Mouse (Mus musculus): Measurements from ENCODE around the gene Sult5a1. TPM values are rescaled to one million over a fixed set of nuclear protein-coding genes. Genes with fewer than 3 reads are reported as not detected.

Gene Sult5a1
- polyA plus RNA-seq, 1 experiment from 2014 or later: 13.9 TPM

DNA sequence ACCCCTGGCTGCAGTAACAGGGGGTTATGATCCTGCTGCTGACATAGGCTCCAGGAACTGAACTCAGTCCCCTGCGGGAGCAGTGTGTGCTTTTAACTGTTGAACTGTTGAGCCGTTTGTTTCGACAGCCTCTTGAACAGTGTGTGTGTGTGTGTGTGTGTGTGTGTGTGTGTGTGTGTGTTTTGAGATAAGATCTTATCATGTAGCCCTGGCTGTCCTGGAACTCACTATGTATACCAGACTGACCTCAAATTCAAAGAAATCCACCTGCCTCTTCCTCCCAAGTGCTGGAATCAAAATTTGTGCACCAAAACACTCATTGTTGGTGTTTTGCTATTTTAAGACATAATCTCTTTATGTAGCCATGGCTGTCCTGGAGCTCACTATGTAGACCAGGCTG, 43.5 kb downstream of the Sult5a1 start:
- no peak for DNase-seq (ENCODE audit: low spot score)
- no peak for ATAC-seq (replicated peaks; ENCODE audit: low FRiP score, low read depth)
- Histone ChIP-seq H3K4me1 (replicated peaks; ENCODE audit: insufficient read depth, low read length) (peaks cover 14% of the 10 kb centered on the region), H3K36me3 (ENCODE audit: insufficient read depth, low read length) (no peaks in the 10 kb centered on the region), H3K4me2 (ENCODE audit: low read length) (no peak overlapping the region), H3K27me3 (ENCODE audit: insufficient read depth, low read length) (peaks cover 24% of the 10 kb centered on the region), H3K9me3 (replicated peaks; ENCODE audit: low read length) (no peaks in the 10 kb centered on the region), H3K4me3 (replicated peaks; ENCODE audit: low read depth, low read length) (no peak overlapping the region), H3K27ac (peak overlapping the region; percentile 25; the same call in 1 of the 2 replicates), H3K9ac (ENCODE audit: low read depth, low read length) (no peak overlapping the region)
- 43% methylated on average over 3 of the region's 3 CpGs for WGBS
- no peak for TF ChIP-seq CTCF (IDR thresholded peaks at IDR 0.05; ENCODE audit: low read depth)

DNA sequence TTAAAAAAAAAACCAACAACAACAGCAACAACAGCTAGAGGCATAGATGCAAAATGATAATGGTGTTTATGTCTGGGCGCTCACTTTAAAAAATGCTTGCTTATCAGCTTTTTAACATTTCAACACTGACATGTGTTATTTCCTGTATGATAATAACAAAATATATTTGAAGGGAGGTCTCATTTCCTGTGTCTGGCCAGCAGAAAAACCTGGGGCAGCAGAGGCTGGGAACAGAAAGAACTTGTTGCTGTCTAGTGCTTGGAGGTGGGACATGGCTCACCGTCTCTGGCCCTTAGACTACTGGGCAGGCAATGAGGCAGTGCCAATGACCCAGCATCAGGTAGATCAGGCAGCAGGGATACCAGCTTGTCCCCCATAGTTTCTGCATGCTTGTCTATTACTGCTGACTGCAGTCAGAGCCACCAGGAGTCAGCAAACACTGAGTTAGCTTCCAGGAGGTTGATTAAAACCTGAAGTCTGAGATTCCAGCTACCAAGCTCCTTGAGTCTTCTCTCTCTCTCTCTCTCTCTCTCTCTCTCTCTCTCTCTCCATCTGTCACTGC, 44.1 kb downstream of the Sult5a1 start:
- peak; percentile 41; the same call in 1 of the 2 replicates for TF ChIP-seq CTCF (IDR thresholded peaks at IDR 0.05; ENCODE audit: low read depth)
- Histone ChIP-seq H3K9me3 (replicated peaks; ENCODE audit: low read length) (no peaks in the 10 kb centered on the region), H3K36me3 (ENCODE audit: insufficient read depth, low read length) (no peaks in the 10 kb centered on the region), H3K27me3 (ENCODE audit: insufficient read depth, low read length) (peaks cover 24% of the 10 kb centered on the region), H3K9ac (ENCODE audit: low read depth, low read length) (no peak overlapping the region), H3K4me2 (ENCODE audit: low read length) (no peak overlapping the region), H3K27ac (peak overlapping the region; percentile 25; the same call in 1 of the 2 replicates), H3K4me3 (replicated peaks; ENCODE audit: low read depth, low read length) (no peak overlapping the region), H3K4me1 (replicated peaks; ENCODE audit: insufficient read depth, low read length) (peaks cover 14% of the 10 kb centered on the region)
- ATAC-seq (replicated peaks; ENCODE audit: low FRiP score, low read depth) (no peak), DNase-seq (ENCODE audit: low spot score) (peak; percentile 61)
- WGBS: 46% methylated on average over 2 of the region's 2 CpGs

DNA sequence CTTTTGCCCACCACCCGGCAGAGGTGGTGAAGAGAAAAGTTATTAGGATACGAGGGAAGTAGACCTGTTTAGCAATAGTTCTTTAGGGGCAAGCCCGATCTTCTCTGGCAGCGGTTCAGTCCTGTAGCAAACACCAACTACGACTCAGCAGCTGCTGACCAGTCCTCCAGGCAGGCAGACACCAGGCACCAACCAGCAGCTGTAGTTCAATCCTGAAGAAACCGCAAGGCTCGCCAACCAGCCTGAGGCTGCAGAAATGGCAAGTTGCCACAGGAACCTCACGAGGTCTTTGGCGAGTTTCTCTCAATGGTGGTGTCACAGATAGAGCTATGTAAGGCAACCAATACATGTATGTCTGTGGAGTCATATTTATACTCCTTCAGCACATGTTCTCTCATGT, 45.2 kb downstream of the Sult5a1 start:
- TF ChIP-seq CTCF (IDR thresholded peaks at IDR 0.05; ENCODE audit: low read depth): no peak
- WGBS: 77% methylated on average over 9 of the region's 9 CpGs
- H3K27ac ChIP-seq: no peak overlapping the region
- no peak overlapping the region for H3K4me2 ChIP-seq (ENCODE audit: low read length)
- DNase-seq (ENCODE audit: low spot score) (no peak), ATAC-seq (replicated peaks; ENCODE audit: low FRiP score, low read depth) (no peak)
- no peak overlapping the region for H3K9ac ChIP-seq (ENCODE audit: low read depth, low read length)
- H3K4me3 ChIP-seq (replicated peaks; ENCODE audit: low read depth, low read length): no peak overlapping the region
- H3K27me3 ChIP-seq (ENCODE audit: insufficient read depth, low read length): peaks cover 18% of the 10 kb centered on the region
- H3K4me1 ChIP-seq (replicated peaks; ENCODE audit: insufficient read depth, low read length): peaks cover 14% of the 10 kb centered on the region
- no peaks in the 10 kb centered on the region for H3K9me3 ChIP-seq (replicated peaks; ENCODE audit: low read length)
- no peaks in the 10 kb centered on the region for H3K36me3 ChIP-seq (ENCODE audit: insufficient read depth, low read length)

DNA sequence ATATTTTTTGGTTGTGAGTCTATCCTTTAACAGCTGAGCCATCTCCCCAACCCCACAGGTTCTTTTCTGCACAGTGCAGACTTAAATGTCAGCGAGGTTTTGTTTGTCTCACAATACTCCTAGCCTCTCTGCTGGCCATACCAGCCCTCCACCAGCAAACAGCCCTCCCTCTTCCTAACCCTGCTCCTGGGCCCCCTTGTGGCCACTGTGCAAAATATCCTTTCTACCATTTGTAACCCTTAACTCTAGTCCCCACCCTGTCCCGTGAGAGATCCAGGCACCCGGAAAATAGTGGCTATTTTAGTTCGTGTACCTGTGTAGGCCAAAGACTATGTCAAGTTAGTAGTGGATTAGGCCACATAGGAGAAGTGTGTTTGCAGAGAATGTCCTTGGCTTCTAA, 47.5 kb downstream of the Sult5a1 start:
- Histone ChIP-seq H3K36me3 (ENCODE audit: insufficient read depth, low read length) (no peaks in the 10 kb centered on the region), H3K27ac (no peak overlapping the region), H3K27me3 (ENCODE audit: insufficient read depth, low read length) (no peaks in the 10 kb centered on the region), H3K4me2 (ENCODE audit: low read length) (no peak overlapping the region), H3K9me3 (replicated peaks; ENCODE audit: low read length) (no peaks in the 10 kb centered on the region), H3K9ac (ENCODE audit: low read depth, low read length) (no peak overlapping the region), H3K4me3 (replicated peaks; ENCODE audit: low read depth, low read length) (no peak overlapping the region), H3K4me1 (replicated peaks; ENCODE audit: insufficient read depth, low read length) (no peaks in the 10 kb centered on the region)
- WGBS: 9% methylated on average over 4 of the region's 4 CpGs
- ATAC-seq (replicated peaks; ENCODE audit: low FRiP score, low read depth) (peak; percentile 59), DNase-seq (ENCODE audit: low spot score) (peak; percentile 89)
- TF ChIP-seq CTCF (IDR thresholded peaks at IDR 0.05; ENCODE audit: low read depth): peak; percentile 86

DNA sequence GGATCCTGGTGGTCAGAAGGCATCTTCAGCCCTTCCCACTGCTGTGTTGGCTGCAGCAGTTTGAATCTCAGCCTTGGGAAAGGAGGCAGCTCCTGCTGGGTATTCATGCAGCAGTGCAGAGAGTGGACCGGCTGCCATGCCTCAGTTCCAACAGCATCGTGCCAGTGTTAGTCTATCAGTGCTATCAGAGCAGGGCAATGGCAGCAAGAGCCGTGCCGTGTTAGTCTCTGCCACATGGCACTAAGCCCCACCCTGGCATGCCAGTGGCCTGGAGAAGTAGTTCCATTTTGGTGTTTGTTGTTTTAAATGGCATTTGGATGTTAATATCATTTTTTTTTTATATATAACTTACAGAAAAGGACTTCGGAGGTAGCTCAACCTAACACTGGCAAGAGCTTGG, 49.2 kb downstream of the Sult5a1 start:
- Histone ChIP-seq H3K4me3 (replicated peaks; ENCODE audit: low read depth, low read length) (no peak overlapping the region), H3K27me3 (ENCODE audit: insufficient read depth, low read length) (no peaks in the 10 kb centered on the region), H3K27ac (no peak overlapping the region), H3K9ac (ENCODE audit: low read depth, low read length) (no peak overlapping the region), H3K4me2 (ENCODE audit: low read length) (no peak overlapping the region), H3K4me1 (replicated peaks; ENCODE audit: insufficient read depth, low read length) (0 out of 2 replicates have a peak, but pooled peaks cover 4% of the 10 kb centered on the region), H3K36me3 (ENCODE audit: insufficient read depth, low read length) (peaks cover 14% of the 10 kb centered on the region), H3K9me3 (replicated peaks; ENCODE audit: low read length) (no peaks in the 10 kb centered on the region)
- ATAC-seq (replicated peaks; ENCODE audit: low FRiP score, low read depth): no peak
- 84% methylated on average over 5 of the region's 5 CpGs for WGBS
- no peak for TF ChIP-seq CTCF (IDR thresholded peaks at IDR 0.05; ENCODE audit: low read depth)
- DNase-seq (ENCODE audit: low spot score): no peak

DNA sequence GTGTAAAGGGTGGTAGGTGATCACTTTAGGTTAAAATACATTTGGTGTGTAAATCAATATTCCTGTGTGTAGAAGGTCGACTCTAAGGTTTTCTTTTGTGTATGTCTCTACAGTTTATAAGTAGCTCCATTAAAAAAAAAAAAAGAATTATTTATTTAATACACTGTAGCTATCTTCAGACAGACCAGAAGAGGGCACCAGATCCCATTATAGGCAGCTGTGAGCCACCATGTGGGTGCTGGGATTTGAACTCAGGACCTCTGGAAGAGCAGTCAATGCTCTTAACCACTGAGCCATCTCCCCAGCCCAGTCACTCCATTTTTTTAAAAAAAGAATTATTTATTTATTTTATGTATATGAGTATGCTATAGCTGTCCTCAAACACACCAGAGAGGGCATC, 50.1 kb downstream of the Sult5a1 start:
- H3K4me1 ChIP-seq (replicated peaks; ENCODE audit: insufficient read depth, low read length): 0 out of 2 replicates have a peak, but pooled peaks cover 4% of the 10 kb centered on the region
- H3K9me3 ChIP-seq (replicated peaks; ENCODE audit: low read length): no peaks in the 10 kb centered on the region
- TF ChIP-seq CTCF (IDR thresholded peaks at IDR 0.05; ENCODE audit: low read depth): peak; percentile 49
- H3K4me2 ChIP-seq (ENCODE audit: low read length): no peak overlapping the region
- 79% methylated on average over 1 of the region's 1 CpGs for WGBS
- no peak overlapping the region for H3K27ac ChIP-seq
- H3K27me3 ChIP-seq (ENCODE audit: insufficient read depth, low read length): no peaks in the 10 kb centered on the region
- H3K4me3 ChIP-seq (replicated peaks; ENCODE audit: low read depth, low read length): no peak overlapping the region
- DNase-seq (ENCODE audit: low spot score) (no peak), ATAC-seq (replicated peaks; ENCODE audit: low FRiP score, low read depth) (no peak)
- H3K9ac ChIP-seq (ENCODE audit: low read depth, low read length): no peak overlapping the region
- peaks cover 17% of the 10 kb centered on the region for H3K36me3 ChIP-seq (ENCODE audit: insufficient read depth, low read length)

DNA sequence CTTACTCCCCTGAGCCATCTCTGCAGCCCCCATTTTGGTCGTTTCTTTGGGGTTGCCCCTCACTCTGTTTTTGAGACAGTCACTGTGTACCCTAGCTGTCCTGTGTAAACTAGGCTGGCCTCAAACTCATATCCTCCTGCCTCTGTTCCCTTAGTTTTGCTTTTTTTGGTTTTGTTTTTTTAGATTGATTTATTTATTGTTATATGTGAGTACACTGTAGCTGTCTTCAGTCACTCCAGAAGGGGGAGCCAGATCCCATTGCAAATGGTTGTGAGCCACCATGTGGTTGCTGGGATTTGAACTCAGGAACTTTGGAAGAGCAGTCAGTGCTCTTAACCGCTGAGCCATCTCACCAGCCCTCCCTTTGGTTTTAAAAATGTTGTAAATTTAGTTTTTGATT, 51.6 kb downstream of the Sult5a1 start:
- Histone ChIP-seq H3K4me2 (ENCODE audit: low read length) (no peak overlapping the region), H3K4me1 (replicated peaks; ENCODE audit: insufficient read depth, low read length) (0 out of 2 replicates have a peak, but pooled peaks cover 4% of the 10 kb centered on the region), H3K27me3 (ENCODE audit: insufficient read depth, low read length) (no peaks in the 10 kb centered on the region), H3K36me3 (ENCODE audit: insufficient read depth, low read length) (peaks cover 17% of the 10 kb centered on the region), H3K27ac (no peak overlapping the region), H3K4me3 (replicated peaks; ENCODE audit: low read depth, low read length) (no peak overlapping the region), H3K9ac (ENCODE audit: low read depth, low read length) (no peak overlapping the region), H3K9me3 (replicated peaks; ENCODE audit: low read length) (no peaks in the 10 kb centered on the region)
- DNase-seq (ENCODE audit: low spot score) (no peak), ATAC-seq (replicated peaks; ENCODE audit: low FRiP score, low read depth) (no peak)
- peak; percentile 71 for TF ChIP-seq CTCF (IDR thresholded peaks at IDR 0.05; ENCODE audit: low read depth)
- whole genome bisulfite sequencing: 39% methylated on average over 2 of the region's 2 CpGs
